ENCODE assay signal across 16 mouse cellular contexts in the genomic region with DNA sequence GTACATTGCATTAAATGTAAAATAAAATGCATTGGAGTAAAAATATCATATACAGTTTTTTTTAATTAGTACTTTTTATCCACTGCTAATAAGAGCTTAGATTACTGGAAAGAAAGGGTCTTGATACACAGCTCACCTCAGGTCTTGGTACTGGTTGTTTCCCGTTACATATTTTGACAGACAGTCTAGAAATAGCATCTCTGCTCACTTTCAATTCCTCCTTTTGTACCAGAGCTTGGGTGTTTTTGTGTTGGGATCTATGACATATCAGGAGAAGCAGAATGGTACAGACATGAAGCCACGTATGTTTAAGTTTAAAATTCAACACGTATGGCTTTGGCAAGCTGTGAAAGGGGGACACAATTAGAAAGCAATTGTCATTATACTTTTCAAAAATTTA.
"Had no signal": no experiment of that assay in that cellular context is flagged by ENCODE, and none has a peak within 500 bp of the region (broad histone marks: within the 10 kb centered on the region; RNA-seq: fewer than 3 reads in every experiment).

No protein-coding gene starts in this region.

- H3K9me3 ChIP-seq: neural tube, embryonic 12.5 days; neural tube, embryonic 13.5 days; neural tube, embryonic 15.5 days; stomach, embryonic 15.5 days had no signal

- H3K4me1 ChIP-seq: neural tube, embryonic 12.5 days; neural tube, embryonic 15.5 days; stomach, embryonic 15.5 days had no signal

- H3K4me3 ChIP-seq: neural tube, embryonic 12.5 days; neural tube, embryonic 13.5 days; neural tube, embryonic 15.5 days; stomach, embryonic 15.5 days had no signal

- H3K27me3 ChIP-seq: neural tube, embryonic 12.5 days; neural tube, embryonic 15.5 days; stomach, embryonic 15.5 days had no signal

- H3K9ac ChIP-seq: neural tube, embryonic 12.5 days; neural tube, embryonic 13.5 days; neural tube, embryonic 15.5 days; stomach, embryonic 15.5 days had no signal

- H3K27ac ChIP-seq: neural tube, embryonic 12.5 days; neural tube, embryonic 13.5 days; neural tube, embryonic 15.5 days; stomach, embryonic 15.5 days; stomach, postnatal 0 days had no signal

- H3K36me3 ChIP-seq: neural tube, embryonic 12.5 days; neural tube, embryonic 13.5 days; neural tube, embryonic 15.5 days; stomach, embryonic 15.5 days had no signal

- DNase-seq: retina, postnatal 1 day; right cerebral cortex, postnatal 14 days; right cerebral cortex, postnatal 25 days; right cerebral cortex, postnatal 4 days; spleen, adult 18-20 months; thymus, adult 18-20 months; thymus, adult 2 months; thymus, postnatal 14 days; thymus, postnatal 25 days; thymus, postnatal 36 days; thymus, postnatal 4 days had no signal

- H3K4me2 ChIP-seq: neural tube, embryonic 12.5 days; neural tube, embryonic 13.5 days; neural tube, embryonic 15.5 days; stomach, embryonic 15.5 days had no signal
